Mouse (Mus musculus): ENCODE data around the gene Pald1. TPM values are rescaled to one million over a fixed set of nuclear protein-coding genes. Genes with fewer than 3 reads are reported as not detected.

Gene Pald1
- polyA plus RNA-seq, 1 experiment from 2014 or later, result 47.5 TPM

DNA sequence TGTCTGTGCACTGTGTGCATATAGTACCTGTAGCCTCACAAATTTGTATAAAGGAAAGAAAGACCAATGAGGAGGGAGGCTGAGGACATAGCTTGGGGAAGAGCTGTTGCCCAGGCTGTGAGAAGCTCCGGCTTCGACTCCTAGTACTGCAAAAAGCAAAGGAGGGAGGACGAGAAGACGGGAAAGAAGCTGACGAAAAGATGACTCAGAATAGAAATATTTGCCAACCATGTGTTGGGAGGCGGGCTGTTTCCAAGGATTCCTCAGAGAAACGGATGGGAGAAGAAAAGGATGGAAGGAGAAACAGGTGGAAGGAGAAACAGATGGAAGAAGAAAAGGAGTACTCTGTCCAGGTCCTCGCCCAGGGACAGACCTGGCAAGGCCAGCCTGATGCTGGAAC, 89.1 kb downstream of the Pald1 start:
- TF ChIP-seq CTCF (IDR thresholded peaks at IDR 0.05; ENCODE audit: low read depth), result no peak
- ATAC-seq (ENCODE audit: insufficient read depth), result no peak
- H3K4me3 ChIP-seq (ENCODE audit: low read depth, low read length), result no peak overlapping the region
- H3K9ac ChIP-seq, result no peak overlapping the region
- WGBS, result 64% methylated on average over 8 of the region's 8 CpGs
- H3K27ac ChIP-seq (ENCODE audit: low read depth), result no peak overlapping the region
- no peaks in the 10 kb centered on the region for H3K4me1 ChIP-seq (ENCODE audit: insufficient read depth)
- DNase-seq, result no peak
- H3K4me2 ChIP-seq, result no peak overlapping the region
- H3K9me3 ChIP-seq (ENCODE audit: low read depth, low read length), result no peaks in the 10 kb centered on the region
- H3K27me3 ChIP-seq (ENCODE audit: insufficient read depth, low read length), result no peaks in the 10 kb centered on the region
- no peaks in the 10 kb centered on the region for H3K36me3 ChIP-seq (ENCODE audit: insufficient read depth)

DNA sequence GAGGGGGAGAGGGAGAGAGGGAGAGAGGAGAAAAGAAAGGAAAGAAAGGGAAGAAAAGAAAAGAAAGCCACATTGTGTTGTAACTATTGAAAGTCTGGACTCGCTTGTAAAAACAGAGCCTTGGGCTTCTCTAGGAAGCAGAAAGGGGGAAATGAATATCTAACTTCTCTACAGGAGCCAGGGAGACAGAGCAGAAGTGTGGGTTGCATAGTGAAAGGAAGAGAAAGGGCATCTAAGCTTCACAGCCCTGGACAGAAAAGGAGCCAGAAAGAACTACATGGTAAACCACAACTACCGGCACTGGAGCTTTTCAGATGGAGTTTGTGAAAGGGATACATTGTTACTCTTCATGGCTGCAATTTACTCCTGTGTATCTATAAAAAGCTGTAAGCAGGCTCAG, 92.9 kb downstream of the Pald1 start:
- no peak overlapping the region for H3K27ac ChIP-seq (ENCODE audit: low read depth)
- H3K9ac ChIP-seq, result no peak overlapping the region
- DNase-seq (no peak), ATAC-seq (ENCODE audit: insufficient read depth) (no peak)
- TF ChIP-seq CTCF (IDR thresholded peaks at IDR 0.05; ENCODE audit: low read depth), result no peak
- no peak overlapping the region for H3K4me3 ChIP-seq (ENCODE audit: low read depth, low read length)
- peaks cover 3% of the 10 kb centered on the region for H3K4me1 ChIP-seq (ENCODE audit: insufficient read depth)
- no peaks in the 10 kb centered on the region for H3K9me3 ChIP-seq (ENCODE audit: low read depth, low read length)
- no peaks in the 10 kb centered on the region for H3K36me3 ChIP-seq (ENCODE audit: insufficient read depth)
- no peak overlapping the region for H3K4me2 ChIP-seq
- H3K27me3 ChIP-seq (ENCODE audit: insufficient read depth, low read length), result no peaks in the 10 kb centered on the region
- 80% methylated on average over 2 of the region's 2 CpGs for WGBS

GRCm38 (mm10) chr10:61290016-61290415, 93.3 kb downstream of the Pald1 start:
- ATAC-seq (ENCODE audit: insufficient read depth), result no peak
- Histone ChIP-seq H3K27ac (ENCODE audit: low read depth) (no peak overlapping the region), H3K9ac (no peak overlapping the region), H3K4me3 (ENCODE audit: low read depth, low read length) (no peak overlapping the region), H3K4me2 (no peak overlapping the region), H3K36me3 (ENCODE audit: insufficient read depth) (no peaks in the 10 kb centered on the region), H3K9me3 (ENCODE audit: low read depth, low read length) (no peaks in the 10 kb centered on the region), H3K27me3 (ENCODE audit: insufficient read depth, low read length) (no peaks in the 10 kb centered on the region), H3K4me1 (ENCODE audit: insufficient read depth) (peaks cover 4% of the 10 kb centered on the region)
- TF ChIP-seq CTCF (IDR thresholded peaks at IDR 0.05; ENCODE audit: low read depth), result no peak
- DNase-seq, result no peak
- 64% methylated on average over 2 of the region's 2 CpGs for WGBS

GRCm38 (mm10) chr10:61286246-61286645, 97.1 kb downstream of the Pald1 start:
- H3K9me3 ChIP-seq (ENCODE audit: low read depth, low read length), result no peaks in the 10 kb centered on the region
- H3K4me1 ChIP-seq (ENCODE audit: insufficient read depth), result peaks cover 4% of the 10 kb centered on the region
- no peaks in the 10 kb centered on the region for H3K27me3 ChIP-seq (ENCODE audit: insufficient read depth, low read length)
- no peak overlapping the region for H3K4me3 ChIP-seq (ENCODE audit: low read depth, low read length)
- ATAC-seq (ENCODE audit: insufficient read depth), result peak; percentile 71
- 61% methylated on average over 7 of the region's 7 CpGs for WGBS
- no peak overlapping the region for H3K9ac ChIP-seq
- peak overlapping the region; percentile 33; the same call in 1 of the 2 replicates for H3K27ac ChIP-seq (ENCODE audit: low read depth)
- no peak overlapping the region for H3K4me2 ChIP-seq
- no peaks in the 10 kb centered on the region for H3K36me3 ChIP-seq (ENCODE audit: insufficient read depth)
- DNase-seq, result peak; percentile 51
- no peak for TF ChIP-seq CTCF (IDR thresholded peaks at IDR 0.05; ENCODE audit: low read depth)

DNA sequence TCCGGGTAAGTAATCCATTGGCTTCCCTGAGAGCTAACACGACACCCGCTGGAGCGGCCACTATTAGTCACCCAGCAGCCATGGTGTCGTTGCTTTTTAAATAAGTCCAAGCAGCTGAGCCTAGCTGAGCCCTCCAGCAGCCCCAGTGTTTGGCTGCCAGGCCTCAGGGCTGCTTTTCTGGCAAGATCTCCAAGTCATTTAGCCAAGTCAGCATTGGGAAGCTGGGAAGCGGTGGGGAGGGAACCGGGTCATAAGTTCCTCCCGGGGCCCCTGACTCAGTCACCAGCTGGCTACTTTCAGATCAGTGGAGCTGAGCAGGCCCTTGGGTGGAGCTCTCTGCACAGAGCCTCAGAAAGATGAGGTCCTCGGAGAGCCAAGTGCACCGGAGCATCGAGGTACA, 98.1 kb downstream of the Pald1 start:
- H3K4me3 ChIP-seq (ENCODE audit: low read depth, low read length), result no peak overlapping the region
- no peaks in the 10 kb centered on the region for H3K27me3 ChIP-seq (ENCODE audit: insufficient read depth, low read length)
- no peaks in the 10 kb centered on the region for H3K36me3 ChIP-seq (ENCODE audit: insufficient read depth)
- no peak overlapping the region for H3K27ac ChIP-seq (ENCODE audit: low read depth)
- no peaks in the 10 kb centered on the region for H3K9me3 ChIP-seq (ENCODE audit: low read depth, low read length)
- no peak overlapping the region for H3K9ac ChIP-seq
- DNase-seq (peak; percentile 81), ATAC-seq (ENCODE audit: insufficient read depth) (peak; percentile 69)
- WGBS, result 58% methylated on average over 11 of the region's 11 CpGs
- H3K4me2 ChIP-seq, result no peak overlapping the region
- peaks cover 4% of the 10 kb centered on the region for H3K4me1 ChIP-seq (ENCODE audit: insufficient read depth)
- no peak for TF ChIP-seq CTCF (IDR thresholded peaks at IDR 0.05; ENCODE audit: low read depth)

DNA sequence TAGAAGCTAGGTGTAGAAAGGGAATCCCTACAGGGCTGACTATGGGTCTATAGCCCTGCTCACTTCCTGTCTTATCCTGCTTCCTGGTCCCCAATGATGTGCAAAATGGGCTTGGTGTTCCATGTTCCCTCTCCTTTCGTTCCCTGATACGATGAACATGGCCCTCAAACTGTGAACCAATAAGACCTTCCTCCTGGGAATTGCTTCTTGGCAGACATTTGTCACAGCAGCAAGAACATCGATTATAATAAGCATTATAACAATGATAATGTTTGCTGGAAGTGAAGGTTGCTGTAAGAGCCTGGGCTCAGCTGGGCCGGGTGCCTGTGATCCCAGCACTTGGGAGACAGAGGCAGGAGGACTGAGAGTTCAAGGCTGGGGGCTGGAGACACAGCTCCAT, 99.0 kb downstream of the Pald1 start:
- Histone ChIP-seq H3K9me3 (ENCODE audit: low read depth, low read length) (no peaks in the 10 kb centered on the region), H3K9ac (no peak overlapping the region), H3K36me3 (ENCODE audit: insufficient read depth) (no peaks in the 10 kb centered on the region), H3K4me3 (ENCODE audit: low read depth, low read length) (no peak overlapping the region), H3K27me3 (ENCODE audit: insufficient read depth, low read length) (no peaks in the 10 kb centered on the region), H3K27ac (ENCODE audit: low read depth) (no peak overlapping the region), H3K4me1 (ENCODE audit: insufficient read depth) (peaks cover 4% of the 10 kb centered on the region), H3K4me2 (no peak overlapping the region)
- no peak for TF ChIP-seq CTCF (IDR thresholded peaks at IDR 0.05; ENCODE audit: low read depth)
- WGBS, result 82% methylated on average over 4 of the region's 4 CpGs
- no peak for ATAC-seq (ENCODE audit: insufficient read depth)
- no peak for DNase-seq

DNA sequence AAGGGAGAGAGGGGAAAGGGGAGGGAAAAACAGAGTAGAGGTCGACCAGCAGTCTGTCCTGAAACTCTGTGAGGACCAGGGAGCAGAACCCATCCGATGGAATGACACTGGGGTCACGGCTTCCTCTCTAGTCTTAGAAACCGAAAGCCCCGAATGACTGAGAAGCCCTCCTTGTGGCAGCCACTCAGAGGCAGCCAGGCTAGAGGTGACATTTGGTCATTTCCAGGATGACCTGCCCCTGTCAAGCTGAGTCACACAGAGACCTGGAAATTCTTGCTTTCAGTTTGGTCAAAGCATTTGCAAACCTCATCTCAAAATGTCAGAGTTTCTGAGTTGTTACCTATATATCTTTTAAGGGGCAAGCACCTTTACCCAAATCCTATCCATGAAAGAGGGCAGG, 102.2 kb downstream of the Pald1 start:
- H3K4me2 ChIP-seq, result no peak overlapping the region
- 62% methylated on average over 5 of the region's 5 CpGs for WGBS
- ATAC-seq (ENCODE audit: insufficient read depth) (no peak), DNase-seq (no peak)
- H3K36me3 ChIP-seq (ENCODE audit: insufficient read depth), result no peaks in the 10 kb centered on the region
- TF ChIP-seq CTCF (IDR thresholded peaks at IDR 0.05; ENCODE audit: low read depth), result no peak
- no peak overlapping the region for H3K27ac ChIP-seq (ENCODE audit: low read depth)
- no peaks in the 10 kb centered on the region for H3K27me3 ChIP-seq (ENCODE audit: insufficient read depth, low read length)
- H3K4me1 ChIP-seq (ENCODE audit: insufficient read depth), result peaks cover 4% of the 10 kb centered on the region
- H3K4me3 ChIP-seq (ENCODE audit: low read depth, low read length), result no peak overlapping the region
- no peaks in the 10 kb centered on the region for H3K9me3 ChIP-seq (ENCODE audit: low read depth, low read length)
- H3K9ac ChIP-seq, result no peak overlapping the region

Measured in lung, embryonic 14.5 days (tissue).